Mouse (Mus musculus) liver, adult 2 months (tissue): Measurements from ENCODE around the gene Slc7a15.

ENCODE experiments used
- CTCF ChIP-seq: fragments of 200-500 bp; IDR thresholded peaks from 2 replicates; pipeline ENCODE4 v1.5.1; 2011; ENCODE audit warnings: low read depth, low read length, control low read depth
- POLR2A ChIP-seq: fragments of 200-500 bp; IDR thresholded peaks from 2 replicates; pipeline ENCODE4 v1.6.1; 2011; ENCODE audit warnings: low read length, control low read depth; ENCODE audit not compliant: insufficient read depth; ENCODE audit errors: extremely low read depth

GRCm38 (mm10) chr12:8504131-8504530 is 94.7 kb downstream of the Slc7a15 start:
- TF ChIP-seq CTCF = no peak
- TF ChIP-seq POLR2A = no peak
